In the genomic region with DNA sequence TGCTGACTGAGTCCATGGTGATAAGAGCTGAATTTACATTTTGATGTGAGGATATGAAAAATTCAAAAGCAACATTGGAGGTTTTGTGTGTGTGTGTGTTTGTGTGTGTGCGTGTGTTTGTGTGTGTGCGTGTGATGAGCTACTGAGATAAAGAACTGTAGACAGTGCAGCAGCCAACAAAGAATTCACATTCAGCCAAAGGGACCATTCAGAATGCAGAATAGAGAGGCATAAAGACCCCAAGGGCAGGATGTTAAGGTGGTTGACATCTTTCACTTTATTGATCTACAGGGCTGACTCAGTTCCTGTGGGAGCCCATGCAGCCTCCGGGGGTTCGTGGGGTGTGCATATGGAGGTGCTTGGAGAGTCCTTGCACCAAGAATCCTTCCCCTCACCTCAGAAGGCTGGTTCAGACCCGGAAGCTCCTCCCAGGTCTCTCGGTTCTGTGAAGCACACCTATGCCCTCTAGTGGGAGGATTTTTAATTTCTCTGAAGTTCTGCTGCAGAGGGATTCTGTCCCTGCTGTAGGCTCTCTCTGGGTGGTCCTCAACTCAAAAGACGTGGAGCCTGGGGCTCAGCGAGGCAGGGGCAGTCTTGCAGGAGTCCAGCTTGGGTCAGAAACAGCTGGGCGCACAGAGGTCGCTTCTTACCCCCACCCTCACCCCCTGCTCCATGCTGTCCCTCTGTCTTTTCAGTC, we compare ENCODE assay signal across 7 mouse cellular contexts.
DNase-seq lines count a peak whose midpoint lies in the region; ATAC-seq lines count a peak whose summit lies in the region.
"Not testable (repeated sequence)": the region's sequence is repeated elsewhere in the genome, so short reads cannot be mapped to it uniquely, and the experiment has no call there.

No protein-coding gene starts in this region.

- not testable (repeated sequence) for H3K9ac ChIP-seq in forebrain, embryonic 16.5 days (replicated peaks; ENCODE audit: low read depth, low read length); hindbrain, embryonic 14.5 days; kidney, embryonic 15.5 days; liver, embryonic 15.5 days; midbrain, embryonic 13.5 days (replicated peaks); stomach, embryonic 14.5 days (replicated peaks; ENCODE audit: low read depth, low read length)

- not testable (repeated sequence) for H3K9me3 ChIP-seq in forebrain, embryonic 16.5 days (ENCODE audit: control insufficient read depth, low read length); hindbrain, embryonic 14.5 days (ENCODE audit: control insufficient read depth, low read length); kidney, embryonic 15.5 days (replicated peaks); liver, embryonic 15.5 days (replicated peaks); midbrain, embryonic 13.5 days; stomach, embryonic 14.5 days (ENCODE audit: control insufficient read depth, low read depth, low read length)

- not testable (repeated sequence) for H3K36me3 ChIP-seq in forebrain, embryonic 16.5 days (ENCODE audit: control insufficient read depth, insufficient read depth); hindbrain, embryonic 14.5 days (replicated peaks; ENCODE audit: control insufficient read depth, insufficient read depth); kidney, embryonic 15.5 days; liver, embryonic 15.5 days (replicated peaks); midbrain, embryonic 13.5 days; stomach, embryonic 14.5 days (ENCODE audit: control insufficient read depth, insufficient read depth, low read length)

- not testable (repeated sequence) for H3K27ac ChIP-seq in forebrain, embryonic 16.5 days (ENCODE audit: low read length); hindbrain, embryonic 14.5 days; liver, embryonic 15.5 days (replicated peaks); midbrain, embryonic 13.5 days; stomach, embryonic 14.5 days (ENCODE audit: low read length)
- H3K27ac ChIP-seq in kidney, embryonic 15.5 days: peak overlapping the region; percentile 51; the same call in 1 of the 2 replicates

- not testable (repeated sequence) for H3K27me3 ChIP-seq in forebrain, embryonic 16.5 days (replicated peaks; ENCODE audit: control insufficient read depth, insufficient read depth, low read length); hindbrain, embryonic 14.5 days (ENCODE audit: control insufficient read depth, insufficient read depth, low read length); kidney, embryonic 15.5 days; liver, embryonic 15.5 days; midbrain, embryonic 13.5 days; stomach, embryonic 14.5 days (ENCODE audit: control insufficient read depth, insufficient read depth, low read length)

- H3K4me1 ChIP-seq in forebrain, embryonic 16.5 days (replicated peaks; ENCODE audit: control insufficient read depth, insufficient read depth, low read length); hindbrain, embryonic 14.5 days (replicated peaks; ENCODE audit: control insufficient read depth, insufficient read depth, low read length); kidney, embryonic 15.5 days; liver, embryonic 15.5 days (replicated peaks); midbrain, embryonic 13.5 days (replicated peaks); stomach, embryonic 14.5 days (ENCODE audit: control insufficient read depth, insufficient read depth, low read length): not testable (repeated sequence)

- H3K4me2 ChIP-seq in forebrain, embryonic 16.5 days (ENCODE audit: low read length); midbrain, embryonic 13.5 days (replicated peaks); stomach, embryonic 14.5 days (replicated peaks; ENCODE audit: low read depth, low read length): not testable (repeated sequence)
- H3K4me2 ChIP-seq in hindbrain, embryonic 14.5 days (replicated peaks): 0 out of 2 replicates have a peak overlapping the region, but pooled peaks have one; percentile 24
- peak overlapping the region; percentile 36 for H3K4me2 ChIP-seq in kidney, embryonic 15.5 days
- peak overlapping the region; percentile 30; the same call in 1 of the 2 replicates for H3K4me2 ChIP-seq in liver, embryonic 15.5 days

- not testable (repeated sequence) for H3K4me3 ChIP-seq in forebrain, embryonic 16.5 days (replicated peaks; ENCODE audit: low read length); hindbrain, embryonic 14.5 days (replicated peaks; ENCODE audit: low read length); kidney, embryonic 15.5 days (replicated peaks); liver, embryonic 15.5 days (replicated peaks); midbrain, embryonic 13.5 days (replicated peaks); stomach, embryonic 14.5 days (ENCODE audit: low read depth, low read length)

- 29% methylated on average over 8 of the region's 10 CpGs for WGBS in forebrain, embryonic 16.5 days
- 30% methylated on average over 8 of the region's 10 CpGs for WGBS in hindbrain, embryonic 14.5 days
- 30% methylated on average over 8 of the region's 10 CpGs for WGBS in kidney, embryonic 15.5 days
- WGBS in liver, embryonic 15.5 days (ENCODE audit: insufficient replicate concordance): 22% methylated on average over 8 of the region's 10 CpGs
- WGBS in midbrain, embryonic 13.5 days: 32% methylated on average over 9 of the region's 10 CpGs
- WGBS in stomach, embryonic 14.5 days: 32% methylated on average over 7 of the region's 10 CpGs

- DNase-seq in cerebellum, postnatal 36 days: peak; percentile 2
- DNase-seq in hindbrain, embryonic 14.5 days (ENCODE audit: low spot score): not testable (repeated sequence)

- peak; percentile 82 for ATAC-seq in forebrain, embryonic 16.5 days
- peak; percentile 79 for ATAC-seq in hindbrain, embryonic 14.5 days (ENCODE audit: low FRiP score)
- peak; percentile 86 for ATAC-seq in kidney, embryonic 15.5 days (replicated peaks; ENCODE audit: low FRiP score)
- ATAC-seq in liver, embryonic 15.5 days (ENCODE audit: insufficient read depth): not testable (repeated sequence)
- peak; percentile 93 for ATAC-seq in midbrain, embryonic 13.5 days
- peak; percentile 82 for ATAC-seq in stomach, embryonic 14.5 days (ENCODE audit: insufficient number of reproducible peaks, insufficient read depth, low FRiP score, low read depth)
